Mouse (Mus musculus) G1E (cell line): ENCODE measurements around the gene Zfp518a. TPM values are rescaled to one million over a fixed set of nuclear protein-coding genes. Genes with fewer than 3 reads are reported as not detected.

Experiments used
- ATAC-seq: 2 replicates; pipeline ENCODE4 v1.8.0; 2016; ENCODE audit warnings: mild to moderate bottlenecking; ENCODE audit not compliant: insufficient number of reproducible peaks, poor library complexity, low FRiP score, severe bottlenecking; ENCODE audit errors: extremely low read depth
- DNase-seq: peaks from one replicate; pipeline ENCODE4 v3.0.0; 2012; ENCODE audit warnings: low spot score
- H3K27me3 ChIP-seq: 2 replicates; pipeline ENCODE4 v1.6.1; 2012; ENCODE audit warnings: mild to moderate bottlenecking, low read length, inconsistent platforms; ENCODE audit not compliant: insufficient read depth
- H3K36me3 ChIP-seq: replicated peaks from 2 replicates; pipeline ENCODE3; 2012; ENCODE audit warnings: mild to moderate bottlenecking, inconsistent platforms
- H3K4me1 ChIP-seq: 2 replicates; pipeline ENCODE4 v1.6.1; 2012; ENCODE audit warnings: low read depth, low read length, inconsistent platforms, mixed read lengths; ENCODE audit not compliant: insufficient read depth
- H3K4me3 ChIP-seq: 2 replicates; pipeline ENCODE4 v1.5.1; 2012; ENCODE audit warnings: low read depth, mild to moderate bottlenecking, inconsistent platforms, low read length, moderate library complexity, mixed read lengths
- H3K9me3 ChIP-seq: replicated peaks from 2 replicates; pipeline ENCODE4 v1.6.1; 2012; ENCODE audit warnings: inconsistent platforms
- CTCF ChIP-seq: IDR thresholded peaks from 2 replicates; pipeline ENCODE4 v1.5.1; 2012; ENCODE audit warnings: low read depth, low read length, inconsistent platforms, mixed read lengths
- GATA1 ChIP-seq: IDR thresholded peaks from 2 replicates; pipeline ENCODE4 v1.6.1; 2012; ENCODE audit warnings: borderline replicate concordance, low read length, inconsistent platforms, mixed read lengths
- GATA2 ChIP-seq: IDR thresholded peaks from 2 replicates; pipeline ENCODE4 v1.6.1; 2012; ENCODE audit warnings: low read depth, low read length, inconsistent platforms, borderline replicate concordance
- POLR2AphosphoS5 ChIP-seq: IDR thresholded peaks from 2 replicates; pipeline ENCODE4 v1.6.1; 2012; ENCODE audit warnings: low read depth, low read length, inconsistent platforms; ENCODE audit not compliant: insufficient replicate concordance
- TAL1 ChIP-seq: conservative IDR thresholded peaks from 2 replicates; pipeline ENCODE4 v1.6.1; 2012; ENCODE audit warnings: low read depth, low read length, inconsistent platforms, mixed read lengths
- polyA plus RNA-seq: library from polyadenylated mRNA; stranded (reverse); fragments of >175 nt; gene quantifications from 2 replicates; pipeline ENCODE4 v1.2.3, GENCODE M21; 2012
- total RNA-seq, 2 experiments: library from RNA; stranded (forward) in 1 of 2; stranded (reverse) in 1 of 2; fragments of 200-1000 nt in 1 of 2; fragments of >200 nt in 1 of 2; fragmentation: Nextera tagmentation in 1 of 2; gene quantifications; 2 replicates each; pipeline ENCODE4 v1.2.3; 2014 to 2017

Zfp518a gene
- total and polyA plus RNA-seq, 3 experiments, result 0.05 TPM; not detected in 2

GRCm38 (mm10) chr19:40935376-40935775 is 40.9 kb downstream of the Zfp518a start:
- no peaks in the 10 kb centered on the region for H3K27me3 ChIP-seq
- H3K9me3 ChIP-seq, result no peaks in the 10 kb centered on the region
- DNase-seq (no peak), ATAC-seq (no peak)
- H3K4me3 ChIP-seq, result no peak overlapping the region
- no peaks in the 10 kb centered on the region for H3K36me3 ChIP-seq
- no peak for TF ChIP-seq TAL1
- TF ChIP-seq CTCF, result no peak
- no peak for TF ChIP-seq GATA2
- TF ChIP-seq GATA1, result no peak
- TF ChIP-seq POLR2AphosphoS5, result no peak
- no peaks in the 10 kb centered on the region for H3K4me1 ChIP-seq

GRCm38 (mm10) chr19:40936038-40936437 is 41.5 kb downstream of the Zfp518a start:
- TF ChIP-seq TAL1 (no peak), POLR2AphosphoS5 (no peak), GATA2 (no peak), CTCF (no peak), GATA1 (no peak)
- Histone ChIP-seq H3K9me3 (no peaks in the 10 kb centered on the region), H3K4me3 (no peak overlapping the region), H3K36me3 (no peaks in the 10 kb centered on the region), H3K4me1 (no peaks in the 10 kb centered on the region), H3K27me3 (no peaks in the 10 kb centered on the region)
- DNase-seq (no peak), ATAC-seq (no peak)

GRCm38 (mm10) chr19:40943552-40943951 is 49.0 kb downstream of the Zfp518a start:
- no peak for ATAC-seq
- H3K27me3 ChIP-seq, result 0 out of 2 replicates have a peak, but pooled peaks cover 3% of the 10 kb centered on the region
- H3K9me3 ChIP-seq, result no peaks in the 10 kb centered on the region
- H3K4me3 ChIP-seq, result no peak overlapping the region
- TF ChIP-seq TAL1 (no peak), CTCF (no peak), POLR2AphosphoS5 (no peak), GATA2 (no peak), GATA1 (no peak)
- no peak for DNase-seq
- H3K36me3 ChIP-seq, result no peaks in the 10 kb centered on the region
- no peaks in the 10 kb centered on the region for H3K4me1 ChIP-seq

- H3K4me3 ChIP-seq, result no peak overlapping the region
- H3K27me3 ChIP-seq, result 0 out of 2 replicates have a peak, but pooled peaks cover 2% of the 10 kb centered on the region
- ATAC-seq (no peak), DNase-seq (no peak)
- TF ChIP-seq POLR2AphosphoS5, result no peak
- no peak for TF ChIP-seq CTCF
- TF ChIP-seq GATA2, result no peak
- no peak for TF ChIP-seq TAL1
- no peak for TF ChIP-seq GATA1
- no peaks in the 10 kb centered on the region for H3K36me3 ChIP-seq
- H3K4me1 ChIP-seq, result no peaks in the 10 kb centered on the region
- H3K9me3 ChIP-seq, result no peaks in the 10 kb centered on the region
These were observed 52.6 kb downstream of the Zfp518a start for GRCm38 (mm10) chr19:40946937-40947577.

GRCm38 (mm10) chr19:40958981-40959380 is 64.5 kb downstream of the Zfp518a start:
- no peaks in the 10 kb centered on the region for H3K9me3 ChIP-seq
- H3K27me3 ChIP-seq, result peaks cover 8% of the 10 kb centered on the region; the same call in 1 of the 2 replicates
- no peak overlapping the region for H3K4me3 ChIP-seq
- no peak for DNase-seq
- H3K36me3 ChIP-seq, result no peaks in the 10 kb centered on the region
- no peak for ATAC-seq
- no peaks in the 10 kb centered on the region for H3K4me1 ChIP-seq
- TF ChIP-seq GATA1 (no peak), GATA2 (no peak), POLR2AphosphoS5 (no peak)

- Histone ChIP-seq H3K4me1 (no peaks in the 10 kb centered on the region), H3K36me3 (no peaks in the 10 kb centered on the region), H3K27me3 (peaks cover 10% of the 10 kb centered on the region; the same call in 1 of the 2 replicates), H3K9me3 (no peaks in the 10 kb centered on the region), H3K4me3 (no peak overlapping the region)
- ATAC-seq (no peak), DNase-seq (peak; percentile 7)
- TF ChIP-seq POLR2AphosphoS5, result no peak
- TF ChIP-seq GATA2, result no peak
- peak; percentile 36 for TF ChIP-seq CTCF
- no peak for TF ChIP-seq TAL1
These were observed 68.5 kb downstream of the Zfp518a start for GRCm38 (mm10) chr19:40962988-40963387.
